Mouse (Mus musculus) intestine, embryonic 16.5 days (tissue): ENCODE measurements around the gene Coq8a. TPM values are rescaled to one million over a fixed set of nuclear protein-coding genes. Genes with fewer than 3 reads are reported as not detected.

Source experiments
- ATAC-seq: fragments of 200-750 bp; cut with Nextera tagmentation; 2 replicates; pipeline ENCODE4 v1.8.0; 2017; ENCODE audit warnings: moderate TSS enrichment, moderate library complexity
- H3K27ac ChIP-seq: fragments of 300-500 bp; sonication (generic); 2 replicates; pipeline ENCODE4 v1.5.1; 2014; ENCODE audit warnings: mild to moderate bottlenecking, low read length
- H3K27me3 ChIP-seq: fragments of 300-500 bp; sonication (generic); replicated peaks from 2 replicates; pipeline ENCODE4 v1.6.1; 2014; ENCODE audit warnings: low read length, control low read depth, mixed read lengths; ENCODE audit not compliant: control insufficient read depth, insufficient read depth
- H3K36me3 ChIP-seq: fragments of 300-500 bp; sonication (generic); 2 replicates; pipeline ENCODE4 v1.6.1; 2014; ENCODE audit warnings: low read length, control low read depth; ENCODE audit not compliant: control insufficient read depth, insufficient read depth
- H3K4me1 ChIP-seq: fragments of 300-500 bp; sonication (generic); 2 replicates; pipeline ENCODE4 v1.6.1; 2014; ENCODE audit warnings: low read length, control low read depth, mixed read lengths; ENCODE audit not compliant: control insufficient read depth, insufficient read depth
- H3K4me2 ChIP-seq: fragments of 300-500 bp; sonication (generic); 2 replicates; pipeline ENCODE4 v1.6.1; 2014; ENCODE audit warnings: low read depth, low read length, control low read depth
- H3K4me3 ChIP-seq: fragments of 300-500 bp; sonication (generic); 2 replicates; pipeline ENCODE4 v1.5.1; 2014; ENCODE audit warnings: mild to moderate bottlenecking, low read length
- H3K9ac ChIP-seq: fragments of 300-500 bp; sonication (generic); 2 replicates; pipeline ENCODE4 v1.6.1; 2014; ENCODE audit warnings: low read depth, low read length
- H3K9me3 ChIP-seq: fragments of 300-500 bp; sonication (generic); 2 replicates; pipeline ENCODE4 v1.6.1; 2016; ENCODE audit warnings: low read length, control low read depth; ENCODE audit not compliant: control insufficient read depth
- WGBS: fragments of 180-500 bp; shearing (Covaris S2); extraction: QIAGEN DNeasy Blood & Tissue Kit; methylation state at CpG from one replicate; pipeline ENCODE4 v1.1.7; 2014; 5-methylcytosine and 5-hydroxymethylcytosine counted together
- polyA plus RNA-seq: library from polyadenylated mRNA; unstranded; fragments of >200 nt; fragmentation: Nextera tagmentation; extraction: Ambion mirVana; gene quantifications from 2 replicates; pipeline ENCODE4 v1.2.1, GENCODE M21; 2015

Gene Coq8a
- polyA plus RNA-seq, 1 experiment from 2014 or later: 24.8 TPM

DNA sequence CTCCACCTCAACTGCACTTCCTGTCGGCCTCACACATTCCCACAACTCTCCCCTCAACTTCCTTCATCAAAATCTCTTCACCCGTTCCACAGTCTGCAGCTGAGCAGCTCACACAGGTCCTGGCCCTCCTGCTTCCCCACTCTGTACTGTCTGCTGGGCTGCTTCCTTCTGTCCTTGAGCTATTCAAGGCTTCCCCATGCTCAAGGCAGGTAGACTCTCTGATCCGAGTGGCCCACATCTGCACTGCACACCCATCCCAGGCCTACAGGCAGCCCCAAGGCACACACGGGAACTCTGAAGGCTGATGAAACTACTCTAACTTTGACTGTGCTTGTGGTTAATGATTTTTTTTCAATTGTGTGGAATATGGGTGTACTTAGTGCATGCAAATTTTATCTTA lies 6.5 kb downstream of the Coq8a start:
- H3K4me2 ChIP-seq: no peak overlapping the region
- no peak overlapping the region for H3K27ac ChIP-seq
- ATAC-seq: no peak
- 51% methylated on average over 4 of the region's 4 CpGs for WGBS
- no peak overlapping the region for H3K9ac ChIP-seq
- H3K4me3 ChIP-seq: no peak overlapping the region
- H3K36me3 ChIP-seq: no peaks in the 10 kb centered on the region
- no peaks in the 10 kb centered on the region for H3K27me3 ChIP-seq
- H3K4me1 ChIP-seq: peaks cover 19% of the 10 kb centered on the region
- no peaks in the 10 kb centered on the region for H3K9me3 ChIP-seq

- Histone ChIP-seq H3K4me1 (peaks cover 20% of the 10 kb centered on the region), H3K27ac (no peak overlapping the region), H3K4me3 (no peak overlapping the region), H3K9ac (no peak overlapping the region), H3K36me3 (no peaks in the 10 kb centered on the region), H3K9me3 (no peaks in the 10 kb centered on the region), H3K27me3 (no peaks in the 10 kb centered on the region), H3K4me2 (no peak overlapping the region)
- 69% methylated on average over 7 of the region's 7 CpGs for WGBS
- no peak for ATAC-seq
These were observed 7.7 kb downstream of the Coq8a start for GRCm38 (mm10) chr1:180191651-180192220.

DNA sequence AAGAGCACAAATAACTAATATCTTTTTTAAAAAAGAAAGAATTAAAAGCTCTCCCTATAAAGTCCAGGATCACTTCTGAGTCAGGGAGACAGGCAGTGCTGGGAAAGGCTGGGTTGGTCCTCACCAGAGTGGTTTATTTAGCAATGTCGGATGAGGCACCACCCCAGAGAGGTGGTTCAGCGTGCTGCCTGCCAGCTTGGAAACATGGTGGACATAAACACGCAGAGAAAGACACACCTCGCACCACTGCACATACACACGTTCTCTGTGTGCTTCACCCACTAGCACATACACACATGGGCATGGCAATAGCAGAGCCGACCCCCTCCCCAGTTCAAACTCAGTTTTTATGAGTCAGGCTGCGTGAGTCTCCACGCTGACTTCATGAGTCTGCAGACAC lies 8.3 kb downstream of the Coq8a start:
- Histone ChIP-seq H3K9ac (no peak overlapping the region), H3K36me3 (no peaks in the 10 kb centered on the region), H3K4me3 (no peak overlapping the region), H3K4me1 (peaks cover 22% of the 10 kb centered on the region), H3K4me2 (no peak overlapping the region), H3K9me3 (no peaks in the 10 kb centered on the region), H3K27me3 (no peaks in the 10 kb centered on the region), H3K27ac (no peak overlapping the region)
- no peak for ATAC-seq
- 78% methylated on average over 8 of the region's 8 CpGs for WGBS

GRCm38 (mm10) chr1:180188951-180189350 lies 10.5 kb downstream of the Coq8a start:
- peaks cover 22% of the 10 kb centered on the region for H3K4me1 ChIP-seq
- no peak overlapping the region for H3K4me2 ChIP-seq
- H3K9ac ChIP-seq: no peak overlapping the region
- no peak overlapping the region for H3K27ac ChIP-seq
- ATAC-seq: no peak
- H3K9me3 ChIP-seq: no peaks in the 10 kb centered on the region
- H3K36me3 ChIP-seq: no peaks in the 10 kb centered on the region
- 86% methylated on average over 4 of the region's 4 CpGs for WGBS
- H3K4me3 ChIP-seq: no peak overlapping the region
- no peaks in the 10 kb centered on the region for H3K27me3 ChIP-seq

- ATAC-seq: no peak
- Histone ChIP-seq H3K36me3 (no peaks in the 10 kb centered on the region), H3K27ac (no peak overlapping the region), H3K4me3 (no peak overlapping the region), H3K9me3 (no peaks in the 10 kb centered on the region), H3K9ac (no peak overlapping the region), H3K27me3 (no peaks in the 10 kb centered on the region), H3K4me2 (no peak overlapping the region), H3K4me1 (peaks cover 32% of the 10 kb centered on the region)
- WGBS: 79% methylated on average over 3 of the region's 3 CpGs
These were observed 13.0 kb downstream of the Coq8a start for GRCm38 (mm10) chr1:180186371-180186770.

DNA sequence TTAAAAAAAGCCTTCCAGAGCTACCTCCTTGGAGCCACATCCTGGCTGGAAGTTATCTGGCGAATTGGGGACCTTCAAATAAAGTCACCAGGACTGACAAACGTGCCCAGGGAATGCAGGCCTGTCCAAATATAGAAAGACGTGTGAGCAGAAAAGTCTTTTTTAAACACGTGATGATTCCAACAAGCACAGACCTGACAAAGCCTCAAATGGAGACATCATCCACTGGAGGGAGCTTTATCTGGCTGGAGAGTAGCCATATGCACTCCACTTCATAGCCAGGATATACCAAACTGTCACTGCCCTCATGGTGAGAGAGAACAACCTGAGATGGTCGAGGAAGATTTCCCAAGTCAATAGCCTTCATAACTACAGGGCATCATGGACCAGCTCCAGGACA lies 13.5 kb downstream of the Coq8a start:
- Histone ChIP-seq H3K27me3 (no peaks in the 10 kb centered on the region), H3K36me3 (no peaks in the 10 kb centered on the region), H3K4me2 (no peak overlapping the region), H3K27ac (0 out of 2 replicates have a peak overlapping the region, but pooled peaks have one; percentile 23), H3K4me3 (no peak overlapping the region), H3K9ac (no peak overlapping the region), H3K4me1 (peaks cover 36% of the 10 kb centered on the region), H3K9me3 (no peaks in the 10 kb centered on the region)
- WGBS: 68% methylated on average over 5 of the region's 5 CpGs
- no peak for ATAC-seq

- peaks cover 36% of the 10 kb centered on the region for H3K4me1 ChIP-seq
- peak overlapping the region; percentile 25; the same call in 1 of the 2 replicates for H3K4me2 ChIP-seq
- peak overlapping the region; percentile 68 for H3K27ac ChIP-seq
- no peak overlapping the region for H3K4me3 ChIP-seq
- H3K9me3 ChIP-seq: no peaks in the 10 kb centered on the region
- H3K36me3 ChIP-seq: no peaks in the 10 kb centered on the region
- H3K27me3 ChIP-seq: no peaks in the 10 kb centered on the region
- H3K9ac ChIP-seq: peak overlapping the region; percentile 40; the same call in 1 of the 2 replicates
- WGBS: 29% methylated on average over 7 of the region's 7 CpGs
- ATAC-seq: peak; percentile 86
These were observed 14.6 kb downstream of the Coq8a start for GRCm38 (mm10) chr1:180184768-180185167.

DNA sequence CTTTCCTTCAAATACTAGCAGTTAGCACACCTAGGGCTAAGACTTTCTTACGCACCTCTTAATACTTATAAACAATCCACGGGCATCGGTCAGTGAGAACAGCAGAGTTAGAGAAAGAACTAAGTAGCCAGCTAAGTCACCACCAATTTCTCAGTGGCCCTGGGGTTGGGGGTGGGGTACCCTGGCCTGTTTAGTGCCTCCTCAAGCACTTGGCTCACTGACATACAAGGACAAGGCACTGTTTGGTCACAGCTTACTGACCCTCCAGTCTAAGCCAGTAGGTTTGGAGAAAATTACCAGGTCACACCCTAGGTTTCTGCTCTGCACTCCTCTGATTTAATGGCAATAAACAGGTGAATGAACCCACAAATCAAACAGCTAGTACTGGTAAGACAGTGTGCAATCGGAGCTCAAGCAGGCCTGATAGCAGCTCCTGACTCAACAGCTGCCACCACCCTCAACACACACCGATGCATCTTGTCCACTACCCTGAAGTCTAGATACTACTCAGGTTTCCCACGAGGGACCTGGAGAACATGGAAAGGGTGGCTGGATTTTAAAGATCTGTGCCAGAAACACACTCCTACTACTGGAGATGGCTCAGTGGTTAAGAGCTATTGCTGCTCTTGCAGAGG lies 15.8 kb downstream of the Coq8a start:
- H3K4me2 ChIP-seq: no peak overlapping the region
- no peak for ATAC-seq
- H3K9me3 ChIP-seq: no peaks in the 10 kb centered on the region
- H3K9ac ChIP-seq: no peak overlapping the region
- peak overlapping the region; percentile 66 for H3K27ac ChIP-seq
- no peaks in the 10 kb centered on the region for H3K36me3 ChIP-seq
- no peak overlapping the region for H3K4me3 ChIP-seq
- WGBS: 68% methylated on average over 6 of the region's 6 CpGs
- H3K27me3 ChIP-seq: no peaks in the 10 kb centered on the region
- H3K4me1 ChIP-seq: peaks cover 36% of the 10 kb centered on the region

- Histone ChIP-seq H3K9me3 (no peaks in the 10 kb centered on the region), H3K27ac (peak overlapping the region; percentile 66), H3K4me1 (peaks cover 36% of the 10 kb centered on the region), H3K27me3 (no peaks in the 10 kb centered on the region), H3K9ac (peak overlapping the region; percentile 46; the same call in 1 of the 2 replicates), H3K36me3 (no peaks in the 10 kb centered on the region), H3K4me2 (no peak overlapping the region), H3K4me3 (no peak overlapping the region)
- WGBS: 51% methylated on average over 3 of the region's 3 CpGs
- ATAC-seq: peak; percentile 45
These were observed 16.7 kb downstream of the Coq8a start for GRCm38 (mm10) chr1:180182731-180183130.

GRCm38 (mm10) chr1:180181966-180182319 lies 17.5 kb downstream of the Coq8a start:
- H3K27me3 ChIP-seq: no peaks in the 10 kb centered on the region
- peaks cover 36% of the 10 kb centered on the region for H3K4me1 ChIP-seq
- no peaks in the 10 kb centered on the region for H3K9me3 ChIP-seq
- peak overlapping the region; percentile 66 for H3K27ac ChIP-seq
- H3K36me3 ChIP-seq: no peaks in the 10 kb centered on the region
- no peak overlapping the region for H3K4me2 ChIP-seq
- H3K4me3 ChIP-seq: no peak overlapping the region
- ATAC-seq: no peak
- H3K9ac ChIP-seq: no peak overlapping the region
- 90% methylated on average over 9 of the region's 9 CpGs for WGBS
